ENCODE assay signal across 8 mouse cellular contexts in genomic region chr1:118954434-118955301, GRCm38 (mm10).
DNase-seq lines count a peak whose midpoint lies in the region; ATAC-seq lines count a peak whose summit lies in the region.

No protein-coding gene starts in this region.

- no peaks in the 10 kb centered on the region for H3K36me3 ChIP-seq in kidney, embryonic 16.5 days (ENCODE audit: insufficient read depth, low read length)
- peaks cover 14% of the 10 kb centered on the region for H3K36me3 ChIP-seq in embryonic facial prominence, embryonic 12.5 days
- H3K36me3 ChIP-seq in heart, embryonic 16.5 days (ENCODE audit: control insufficient read depth, insufficient read depth): no peaks in the 10 kb centered on the region
- H3K36me3 ChIP-seq in limb, embryonic 11.5 days (ENCODE audit: control insufficient read depth, insufficient read depth, low read length): no peaks in the 10 kb centered on the region; the same call in 1 of the 2 replicates

- H3K4me1 ChIP-seq in kidney, embryonic 16.5 days (ENCODE audit: insufficient read depth, low read length): peaks cover 36% of the 10 kb centered on the region
- H3K4me1 ChIP-seq in embryonic facial prominence, embryonic 12.5 days: peaks cover 42% of the 10 kb centered on the region
- H3K4me1 ChIP-seq in heart, embryonic 16.5 days (ENCODE audit: control insufficient read depth, insufficient read depth, low read length): peaks cover 11% of the 10 kb centered on the region
- peaks cover 15% of the 10 kb centered on the region for H3K4me1 ChIP-seq in limb, embryonic 11.5 days (ENCODE audit: control insufficient read depth, insufficient read depth, low read length)

- H3K4me3 ChIP-seq in kidney, embryonic 16.5 days (ENCODE audit: low read length): no peak overlapping the region
- H3K4me3 ChIP-seq in embryonic facial prominence, embryonic 12.5 days: no peak overlapping the region
- H3K4me3 ChIP-seq in heart, embryonic 16.5 days (ENCODE audit: low read length): no peak overlapping the region
- no peak overlapping the region for H3K4me3 ChIP-seq in limb, embryonic 11.5 days (ENCODE audit: low read depth, low read length)

- no peaks in the 10 kb centered on the region for H3K9me3 ChIP-seq in kidney, embryonic 16.5 days (ENCODE audit: low read length)
- H3K9me3 ChIP-seq in embryonic facial prominence, embryonic 12.5 days: no peaks in the 10 kb centered on the region
- H3K9me3 ChIP-seq in heart, embryonic 16.5 days (replicated peaks; ENCODE audit: control insufficient read depth, low read length): no peaks in the 10 kb centered on the region
- H3K9me3 ChIP-seq in limb, embryonic 11.5 days (ENCODE audit: control insufficient read depth, low read length): no peaks in the 10 kb centered on the region

- peak; percentile 58 for ATAC-seq in kidney, embryonic 16.5 days (ENCODE audit: low FRiP score, low TSS enrichment)
- ATAC-seq in embryonic facial prominence, embryonic 12.5 days (ENCODE audit: insufficient number of reproducible peaks, insufficient read depth, low FRiP score, low TSS enrichment): peak; percentile 73
- peak; percentile 83 for ATAC-seq in heart, embryonic 16.5 days (replicated peaks; ENCODE audit: extremely low read depth, insufficient read depth, low FRiP score)
- ATAC-seq in limb, embryonic 11.5 days (ENCODE audit: insufficient number of reproducible peaks, low FRiP score, low TSS enrichment, low read depth): peak; percentile 70

- no peak for DNase-seq in kidney, adult 9 months
- peak; percentile 41 for DNase-seq in limb, embryonic 11.5 days (ENCODE audit: low spot score)
- peak; percentile 38 for DNase-seq in skeletal muscle tissue, adult 2 months (ENCODE audit: low read depth, low spot score)
- DNase-seq in cerebellum, adult 9-11 months: no peak
- DNase-seq in kidney, adult 11 months: no peak

- no peak overlapping the region for H3K27ac ChIP-seq in kidney, embryonic 16.5 days (ENCODE audit: low read length)
- H3K27ac ChIP-seq in embryonic facial prominence, embryonic 12.5 days: peak overlapping the region; percentile 67
- H3K27ac ChIP-seq in heart, embryonic 16.5 days (ENCODE audit: low read length): no peak overlapping the region
- H3K27ac ChIP-seq in limb, embryonic 11.5 days (replicated peaks; ENCODE audit: low read depth, low read length): no peak overlapping the region

- WGBS in kidney, embryonic 16.5 days: 43% methylated on average over 10 of the region's 10 CpGs
- WGBS in embryonic facial prominence, embryonic 12.5 days: 40% methylated on average over 10 of the region's 10 CpGs
- 40% methylated on average over 10 of the region's 10 CpGs for WGBS in heart, embryonic 16.5 days
- 55% methylated on average over 10 of the region's 10 CpGs for WGBS in limb, embryonic 11.5 days

- H3K4me2 ChIP-seq in kidney, embryonic 16.5 days (replicated peaks; ENCODE audit: low read depth, low read length): no peak overlapping the region
- H3K4me2 ChIP-seq in embryonic facial prominence, embryonic 12.5 days (replicated peaks): no peak overlapping the region
- H3K4me2 ChIP-seq in heart, embryonic 16.5 days (ENCODE audit: low read depth, low read length): no peak overlapping the region
- no peak overlapping the region for H3K4me2 ChIP-seq in limb, embryonic 11.5 days (ENCODE audit: low read depth, severe bottlenecking)

- no peak overlapping the region for H3K9ac ChIP-seq in kidney, embryonic 16.5 days (replicated peaks; ENCODE audit: low read length)
- no peak overlapping the region for H3K9ac ChIP-seq in embryonic facial prominence, embryonic 12.5 days
- H3K9ac ChIP-seq in heart, embryonic 16.5 days (ENCODE audit: low read length): no peak overlapping the region
- no peak overlapping the region for H3K9ac ChIP-seq in limb, embryonic 11.5 days (ENCODE audit: low read length)

- H3K27me3 ChIP-seq in kidney, embryonic 16.5 days (ENCODE audit: insufficient read depth, low read length): no peaks in the 10 kb centered on the region
- no peaks in the 10 kb centered on the region for H3K27me3 ChIP-seq in embryonic facial prominence, embryonic 12.5 days
- H3K27me3 ChIP-seq in heart, embryonic 16.5 days (ENCODE audit: control insufficient read depth, insufficient read depth, low read length): no peaks in the 10 kb centered on the region
- no peaks in the 10 kb centered on the region for H3K27me3 ChIP-seq in limb, embryonic 11.5 days (ENCODE audit: control insufficient read depth, insufficient read depth, low read length)

Comparison
In these comparisons a context has a peak if more than half of its experiments do, and no peak if none do; other contexts are left out.
1. DNase-seq: peak in limb, embryonic 11.5 days (single experiment) and skeletal muscle tissue, adult 2 months (single experiment); none in kidney, adult 9 months (single experiment), cerebellum, adult 9-11 months (single experiment) and kidney, adult 11 months (single experiment).
2. Peak in every context shown above with its lines, with median percentiles within 50 percentile points of each other: ATAC-seq.